Mouse (Mus musculus) MEL (cell line): ENCODE results near the gene Suclg2. TPM values are rescaled to one million over a fixed set of nuclear protein-coding genes. Genes with fewer than 3 reads are reported as not detected.

ENCODE experiments used
- DNase-seq: peaks from one replicate; pipeline ENCODE4 v3.0.0; 2011; ENCODE audit warnings: low read depth, low spot score
- H3K27ac ChIP-seq: 2 replicates; pipeline ENCODE4 v1.5.1; 2012; ENCODE audit warnings: low read depth, mild to moderate bottlenecking, control low read depth, low read length, moderate library complexity; ENCODE audit not compliant: control insufficient read depth
- H3K27me3 ChIP-seq, 2 experiments: fragments of 150-350 bp in 1 of 2; sonication (generic) in 1 of 2; 2 replicates each; pipeline ENCODE4 v1.6.1; 2012; ENCODE audit warnings: low read length in 2 of 2, mild to moderate bottlenecking in 2 of 2, improper control_type of control experiment in 1 of 2, moderate library complexity in 1 of 2; ENCODE audit not compliant: insufficient read depth in 2 of 2, control insufficient read depth in 1 of 2
- H3K36me3 ChIP-seq, 2 experiments: 2 replicates each; pipeline ENCODE4 v1.6.1; 2012 to 2014; ENCODE audit warnings: low read length in 2 of 2, improper control_type of control experiment in 1 of 2, inconsistent platforms in 1 of 2, mild to moderate bottlenecking in 1 of 2; ENCODE audit not compliant: insufficient read depth in 2 of 2, control insufficient read depth in 1 of 2
- H3K4me1 ChIP-seq, 2 experiments: fragments of 150-350 bp in 1 of 2; sonication (generic) in 1 of 2; 2 replicates each; pipeline ENCODE4 v1.6.1; 2012; ENCODE audit warnings: low read length in 2 of 2, improper control_type of control experiment in 1 of 2, mild to moderate bottlenecking in 1 of 2; ENCODE audit not compliant: insufficient read depth in 2 of 2, control insufficient read depth in 1 of 2
- H3K4me3 ChIP-seq, 2 experiments: fragments of 150-350 bp in 1 of 2; sonication (generic) in 1 of 2; 2 replicates each; pipeline ENCODE4 v1.5.1; 2012; ENCODE audit warnings: low read depth in 2 of 2, low read length in 2 of 2, mild to moderate bottlenecking in 2 of 2, moderate library complexity in 2 of 2, control low read depth in 1 of 2, improper control_type of control experiment in 1 of 2; ENCODE audit not compliant: control insufficient read depth in 1 of 2, insufficient read depth in 1 of 2
- H3K79me2 ChIP-seq: 2 replicates; pipeline ENCODE4 v1.6.1; 2012; ENCODE audit warnings: mild to moderate bottlenecking, low read length, moderate library complexity; ENCODE audit not compliant: control insufficient read depth, poor library complexity, insufficient read depth
- H3K9ac ChIP-seq: 2 replicates; pipeline ENCODE4 v1.6.1; 2012; ENCODE audit warnings: low read depth, mild to moderate bottlenecking, control low read depth, low read length, moderate library complexity; ENCODE audit not compliant: control insufficient read depth, poor library complexity, severe bottlenecking
- H3K9me3 ChIP-seq: fragments of 150-350 bp; sonication (generic); replicated peaks from 2 replicates; pipeline ENCODE4 v1.6.1; 2012; ENCODE audit warnings: mild to moderate bottlenecking, low read length, improper control_type of control experiment, moderate library complexity; ENCODE audit not compliant: insufficient read depth
- BHLHE40 ChIP-seq: IDR thresholded peaks from 2 replicates; pipeline ENCODE4 v1.6.1; 2012; ENCODE audit warnings: low read depth, mild to moderate bottlenecking, inconsistent platforms, low read length, improper control_type of control experiment, borderline replicate concordance
- CHD2 ChIP-seq: IDR thresholded peaks from 2 replicates; pipeline ENCODE4 v1.6.1; 2011; ENCODE audit warnings: low read length, improper control_type of control experiment
- E2F4 ChIP-seq: IDR thresholded peaks from 2 replicates; pipeline ENCODE4 v1.6.1; 2011; ENCODE audit warnings: low read depth, low read length, improper control_type of control experiment, borderline replicate concordance
- ETS1 ChIP-seq: IDR thresholded peaks from 2 replicates; pipeline ENCODE4 v1.6.1; 2012; ENCODE audit warnings: low read depth, mild to moderate bottlenecking, inconsistent platforms, low read length, improper control_type of control experiment, moderate library complexity
- GATA1 ChIP-seq: IDR thresholded peaks from 2 replicates; pipeline ENCODE4 v1.6.1; 2011; ENCODE audit warnings: low read depth, low read length, improper control_type of control experiment
- KAT2A ChIP-seq: conservative IDR thresholded peaks from 2 replicates; pipeline ENCODE4 v1.6.1; 2012; ENCODE audit warnings: low read depth, low read length, improper control_type of control experiment, inconsistent platforms
- MAX ChIP-seq: IDR thresholded peaks from 2 replicates; pipeline ENCODE4 v1.6.1; 2011; ENCODE audit warnings: low read length, improper control_type of control experiment
- MAZ ChIP-seq: IDR thresholded peaks from 2 replicates; pipeline ENCODE4 v1.6.1; 2012; ENCODE audit warnings: low read depth, mild to moderate bottlenecking, inconsistent platforms, low read length, improper control_type of control experiment
- NRF1 ChIP-seq: IDR thresholded peaks from 2 replicates; pipeline ENCODE4 v1.6.1; 2014; ENCODE audit warnings: low read depth, mild to moderate bottlenecking, inconsistent platforms, low read length, improper control_type of control experiment, moderate library complexity; ENCODE audit not compliant: poor library complexity, insufficient read depth, severe bottlenecking
- POLR2A ChIP-seq, 2 experiments: IDR thresholded peaks; 2 replicates each; pipeline ENCODE4 v1.6.1; 2011 to 2012; ENCODE audit warnings: low read length in 2 of 2, mild to moderate bottlenecking in 2 of 2, control low read depth in 1 of 2, improper control_type of control experiment in 1 of 2, low read depth in 1 of 2, moderate library complexity in 1 of 2; ENCODE audit not compliant: control insufficient read depth in 1 of 2, insufficient read depth in 1 of 2, poor library complexity in 1 of 2
- POLR2AphosphoS2 ChIP-seq: IDR thresholded peaks from 2 replicates; pipeline ENCODE4 v1.6.1; 2011; ENCODE audit warnings: low read length, improper control_type of control experiment
- POLR2AphosphoS5 ChIP-seq: IDR thresholded peaks from 2 replicates; pipeline ENCODE4 v1.6.1; 2012; ENCODE audit warnings: low read depth, borderline replicate concordance, mild to moderate bottlenecking, inconsistent platforms, low read length, moderate library complexity, mixed read lengths
- RCOR1 ChIP-seq: IDR thresholded peaks from 2 replicates; pipeline ENCODE4 v1.6.1; 2012; ENCODE audit warnings: low read depth, mild to moderate bottlenecking, inconsistent platforms, low read length, improper control_type of control experiment
- SIN3A ChIP-seq: IDR thresholded peaks from 2 replicates; pipeline ENCODE4 v1.6.1; 2012; ENCODE audit warnings: low read length, improper control_type of control experiment, inconsistent platforms
- TAL1 ChIP-seq: IDR thresholded peaks from 2 replicates; pipeline ENCODE4 v1.6.1; 2012; ENCODE audit warnings: mild to moderate bottlenecking, inconsistent platforms, low read length, moderate library complexity, mixed read lengths
- TBP ChIP-seq: IDR thresholded peaks from 2 replicates; pipeline ENCODE4 v1.8.0; 2011; ENCODE audit warnings: low read depth, low read length, improper control_type of control experiment
- UBTF ChIP-seq: IDR thresholded peaks from 2 replicates; pipeline ENCODE4 v1.6.1; 2012; ENCODE audit warnings: low read depth, mild to moderate bottlenecking, inconsistent platforms, low read length, improper control_type of control experiment, moderate library complexity, borderline replicate concordance; ENCODE audit not compliant: insufficient read depth
- ZMIZ1 ChIP-seq: IDR thresholded peaks from 2 replicates; pipeline ENCODE4 v1.6.1; 2012; ENCODE audit warnings: low read depth, mild to moderate bottlenecking, inconsistent platforms, low read length, improper control_type of control experiment, moderate library complexity
- polyA plus RNA-seq, 2 experiments: library from polyadenylated mRNA; stranded (reverse) in 1 of 2; unstranded in 1 of 2; fragments of >175 nt in 1 of 2; fragments of >200 nt in 1 of 2; gene quantifications; 2 replicates each; pipeline versions ENCODE4 v1.2.1 to v1.2.4; 2012; ENCODE audit warnings: low replicate concordance in 2 of 2, low read depth in 1 of 2; ENCODE audit not compliant: insufficient read length in 2 of 2, insufficient read depth in 1 of 2, missing spikeins in 1 of 2
- total RNA-seq: library from RNA; depleted of rRNA; stranded (reverse); fragments of 300-350 nt; gene quantifications from 2 replicates; pipeline ENCODE4 v1.2.3, GENCODE M21; 2012

The Suclg2 gene
- total and polyA plus RNA-seq, 3 experiments = 40.0 to 46.5 TPM; not detected in 1

DNA sequence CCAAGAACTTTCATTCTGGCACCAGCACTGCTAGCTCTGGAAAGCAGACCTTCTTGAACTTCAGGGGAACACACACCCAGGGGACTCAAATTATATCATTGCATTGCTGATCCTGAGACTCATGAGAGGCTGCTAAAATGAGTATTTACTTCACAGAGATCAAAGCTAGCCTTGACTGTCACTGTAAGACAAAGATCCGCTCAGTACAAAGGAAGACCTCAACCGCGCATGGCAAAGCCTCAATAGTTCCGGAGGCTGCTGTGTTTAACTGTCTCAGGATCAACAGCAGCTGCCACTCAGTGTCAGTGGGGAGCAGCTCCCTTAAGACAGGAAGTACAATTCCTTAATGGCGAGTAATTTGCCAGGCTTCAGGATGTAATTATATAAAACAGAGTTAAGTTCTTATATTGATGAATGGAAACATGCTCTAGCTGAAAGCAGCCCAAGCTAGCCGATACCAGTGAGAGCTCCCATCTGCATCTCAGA lies 67.2 kb downstream of the Suclg2 start:
- TF ChIP-seq BHLHE40 (no peak), KAT2A (no peak), POLR2A (IDR thresholded peaks at IDR 0.05; ENCODE audit: control insufficient read depth in 1 of 2, insufficient read depth in 1 of 2, low read depth in 1 of 2, low read length in 2 of 2, poor library complexity in 1 of 2) (no peak), CHD2 (no peak), GATA1 (no peak), RCOR1 (no peak), ETS1 (no peak), TBP (no peak), UBTF (no peak), POLR2AphosphoS5 (no peak), MAX (no peak), TAL1 (no peak), ZMIZ1 (no peak), MAZ (no peak), SIN3A (no peak), NRF1 (no peak)
- peaks cover 3% of the 10 kb centered on the region in 2 experiments for H3K36me3 ChIP-seq
- DNase-seq = no peak
- no peak overlapping the region for H3K27ac ChIP-seq
- H3K9ac ChIP-seq = no peak overlapping the region
- H3K79me2 ChIP-seq = no peaks in the 10 kb centered on the region
- H3K27me3 ChIP-seq = no peaks in the 10 kb centered on the region
- H3K4me1 ChIP-seq = no peaks in the 10 kb centered on the region; a peak in 1 of 4 replicates
- H3K4me3 ChIP-seq = no peak overlapping the region
- no peaks in the 10 kb centered on the region for H3K9me3 ChIP-seq

DNA sequence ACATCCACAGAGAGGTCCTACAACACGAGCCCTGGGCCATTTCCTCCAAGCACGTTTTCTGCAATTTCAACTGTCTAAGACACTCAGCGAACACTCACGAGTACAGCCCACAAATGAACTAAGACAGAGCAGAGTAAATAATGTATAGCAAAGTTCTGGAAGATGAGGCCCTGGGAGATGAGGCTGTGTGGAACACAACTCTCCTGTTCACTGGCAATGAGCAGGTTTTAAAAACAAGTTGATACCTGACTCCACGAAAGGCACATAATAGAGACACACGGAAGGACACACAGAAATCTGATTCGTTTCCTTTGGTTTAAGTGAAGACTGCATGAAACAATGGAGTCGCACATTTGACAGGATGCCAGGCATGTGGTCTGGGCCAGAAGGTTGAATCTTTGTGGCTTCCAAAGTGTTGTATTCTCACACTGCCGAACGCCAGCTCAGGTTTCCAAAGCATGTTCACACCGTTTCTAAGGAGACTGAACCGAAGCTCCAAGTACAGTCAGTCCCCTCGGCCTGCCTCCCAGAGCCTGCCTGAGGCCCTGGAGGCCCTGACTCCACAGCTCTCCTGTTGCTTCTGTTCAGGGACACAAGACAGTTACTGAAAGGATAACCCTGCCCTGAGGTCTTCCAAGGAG lies 68.4 kb downstream of the Suclg2 start:
- Histone ChIP-seq H3K36me3 (peaks cover 3 to 9% of the 10 kb centered on the region in 2 experiments), H3K27ac (no peak overlapping the region), H3K4me3 (no peak overlapping the region), H3K79me2 (no peaks in the 10 kb centered on the region), H3K9ac (no peak overlapping the region)
- DNase-seq = no peak
- TF ChIP-seq POLR2AphosphoS2 (no peak), MAX (no peak), MAZ (no peak), E2F4 (no peak)
- TF ChIP-seq, all 39 proteins: peak for 0
- Histone ChIP-seq H3K4me1 (peaks cover 0 to 5% of the 10 kb centered on the region in 2 experiments; a peak in 2 of 4 replicates), H3K9me3 (no peaks in the 10 kb centered on the region), H3K27me3 (no peaks in the 10 kb centered on the region)
